Mouse (Mus musculus) hindbrain, embryonic 14.5 days (tissue): ENCODE measurements at regions not wholly inside any gene's neighbourhood (a gene's known extent, or its start where the extent isn't known, plus 50 kb on each side); places are given as distances from the start of the nearest gene placed in this dataset.
A peak's percentile ranks its signal among the peaks of the same experiment; 100 is the strongest.

ENCODE experiments used
- ATAC-seq: fragments of 200-750 bp; cut with Nextera tagmentation; 2 replicates; pipeline ENCODE4 v1.8.0; 2017; ENCODE audit warnings: moderate number of reproducible peaks, mild to moderate bottlenecking, moderate TSS enrichment, moderate library complexity; ENCODE audit not compliant: low FRiP score
- DNase-seq: peaks from one replicate; pipeline ENCODE4 v3.0.0-alpha.2; 2015; ENCODE audit warnings: low spot score
- H3K27ac ChIP-seq: fragments of 300-500 bp; sonication (generic); 2 replicates; pipeline ENCODE4 v1.5.1; 2014; ENCODE audit warnings: mild to moderate bottlenecking, moderate library complexity
- H3K27me3 ChIP-seq: fragments of 300-500 bp; sonication (generic); 2 replicates; pipeline ENCODE4 v1.6.1; 2014; ENCODE audit warnings: mild to moderate bottlenecking, low read length, mixed read lengths; ENCODE audit not compliant: control insufficient read depth, insufficient read depth
- H3K36me3 ChIP-seq: fragments of 300-500 bp; sonication (generic); replicated peaks from 2 replicates; pipeline ENCODE4 v1.6.1; 2014; ENCODE audit not compliant: control insufficient read depth, insufficient read depth
- H3K4me1 ChIP-seq: fragments of 300-500 bp; sonication (generic); replicated peaks from 2 replicates; pipeline ENCODE4 v1.6.1; 2014; ENCODE audit warnings: antibody characterized with exemption, low read length, mixed read lengths; ENCODE audit not compliant: control insufficient read depth, insufficient read depth
- H3K4me2 ChIP-seq: fragments of 300-500 bp; sonication (generic); replicated peaks from 2 replicates; pipeline ENCODE4 v1.6.1; 2014; ENCODE audit warnings: mild to moderate bottlenecking, moderate library complexity
- H3K4me3 ChIP-seq: fragments of 300-500 bp; sonication (generic); replicated peaks from 2 replicates; pipeline ENCODE4 v1.5.1; 2014; ENCODE audit warnings: mild to moderate bottlenecking, low read length
- H3K9ac ChIP-seq: fragments of 300-500 bp; sonication (generic); 2 replicates; pipeline ENCODE4 v1.6.1; 2014
- H3K9me3 ChIP-seq: fragments of 300-500 bp; sonication (generic); 2 replicates; pipeline ENCODE4 v1.6.1; 2016; ENCODE audit warnings: low read length; ENCODE audit not compliant: control insufficient read depth
- WGBS: fragments of 180-500 bp; shearing (Covaris S2); extraction: QIAGEN DNeasy Blood & Tissue Kit; methylation state at CpG from one replicate; pipeline ENCODE4 v1.1.7; 2014; 5-methylcytosine and 5-hydroxymethylcytosine counted together

DNA sequence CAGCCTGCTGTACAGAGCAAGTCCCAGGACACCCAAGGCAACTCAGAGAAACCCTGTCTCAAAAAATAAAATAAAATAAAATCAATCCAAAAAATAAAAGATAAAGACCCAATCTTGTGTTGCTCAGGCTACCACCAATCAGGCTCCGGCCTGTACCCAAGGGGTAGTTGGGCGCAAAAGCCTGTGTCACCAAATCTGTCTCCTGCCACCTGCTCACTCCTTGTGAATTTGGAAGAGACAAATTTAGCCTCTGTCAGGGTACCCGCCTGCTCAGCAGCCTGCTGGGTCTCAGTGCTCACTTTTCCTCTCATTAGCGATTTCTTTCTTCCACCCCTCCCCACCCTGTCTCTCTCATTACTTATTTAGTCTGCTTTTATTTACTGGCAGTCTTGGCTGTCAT lies 54.6 kb downstream of the Sox4 start:
- no peak for DNase-seq
- no peak for ATAC-seq
- Histone ChIP-seq H3K27me3 (no peaks in the 10 kb centered on the region), H3K4me2 (no peak overlapping the region), H3K9me3 (peaks cover 5% of the 10 kb centered on the region; the same call in 1 of the 2 replicates), H3K4me1 (no peaks in the 10 kb centered on the region), H3K27ac (no peak overlapping the region), H3K9ac (no peak overlapping the region), H3K36me3 (no peaks in the 10 kb centered on the region), H3K4me3 (no peak overlapping the region)
- WGBS, result 83% methylated on average over 4 of the region's 4 CpGs

DNA sequence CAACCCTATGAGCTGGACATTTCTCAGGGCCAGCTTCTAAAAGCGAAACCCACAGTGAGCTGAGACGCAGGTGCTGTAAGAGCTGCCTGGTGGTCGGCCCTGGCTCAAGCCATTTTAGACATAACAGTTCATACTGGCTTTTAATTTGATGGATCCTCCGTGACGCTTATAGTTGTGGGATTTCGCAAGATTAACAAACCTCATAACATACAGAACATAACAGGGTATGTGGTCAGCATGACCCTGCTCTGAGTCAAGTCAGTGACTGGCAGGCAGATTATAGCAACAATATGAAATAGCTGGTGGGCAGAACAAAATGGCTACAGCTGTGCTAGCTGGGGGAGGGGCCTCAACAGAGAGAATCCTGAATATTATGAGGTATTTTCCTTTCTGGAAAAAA lies 60.6 kb downstream of the Sox4 start:
- Histone ChIP-seq H3K27ac (no peak overlapping the region), H3K4me3 (no peak overlapping the region), H3K9me3 (peaks cover 5% of the 10 kb centered on the region; the same call in 1 of the 2 replicates), H3K4me2 (no peak overlapping the region), H3K4me1 (no peaks in the 10 kb centered on the region), H3K27me3 (no peaks in the 10 kb centered on the region), H3K9ac (no peak overlapping the region), H3K36me3 (no peaks in the 10 kb centered on the region)
- ATAC-seq, result no peak
- no peak for DNase-seq
- 82% methylated on average over 6 of the region's 6 CpGs for WGBS

DNA sequence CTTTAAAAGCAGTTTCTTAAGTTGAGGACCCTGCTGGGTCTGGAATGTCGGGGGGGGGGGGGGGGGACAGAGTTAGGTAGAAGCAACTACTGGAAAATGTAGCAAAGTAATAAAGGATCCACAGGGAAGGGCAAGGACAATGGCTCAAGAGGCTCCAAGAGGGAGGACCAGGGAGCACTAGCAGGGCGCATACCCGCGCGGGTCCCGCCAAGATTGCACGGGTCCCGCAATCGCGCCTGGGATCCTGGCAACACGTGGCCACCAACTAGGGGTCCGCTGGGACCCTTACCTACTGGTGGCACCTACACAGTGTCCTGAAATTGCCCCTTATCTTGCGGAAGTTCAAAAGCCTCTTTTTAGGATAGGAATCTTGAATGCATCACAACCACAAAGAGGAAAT lies 66.4 kb downstream of the Sox4 start:
- Histone ChIP-seq H3K4me1 (peaks cover 20% of the 10 kb centered on the region), H3K9me3 (no peaks in the 10 kb centered on the region), H3K9ac (no peak overlapping the region), H3K4me3 (no peak overlapping the region; the same call in 1 of the 2 replicates), H3K36me3 (no peaks in the 10 kb centered on the region), H3K27ac (no peak overlapping the region), H3K4me2 (peak overlapping the region; percentile 33), H3K27me3 (no peaks in the 10 kb centered on the region; the same call in 1 of the 2 replicates)
- 8% methylated on average over 13 of the region's 13 CpGs for WGBS
- no peak for DNase-seq
- ATAC-seq, result no peak

DNA sequence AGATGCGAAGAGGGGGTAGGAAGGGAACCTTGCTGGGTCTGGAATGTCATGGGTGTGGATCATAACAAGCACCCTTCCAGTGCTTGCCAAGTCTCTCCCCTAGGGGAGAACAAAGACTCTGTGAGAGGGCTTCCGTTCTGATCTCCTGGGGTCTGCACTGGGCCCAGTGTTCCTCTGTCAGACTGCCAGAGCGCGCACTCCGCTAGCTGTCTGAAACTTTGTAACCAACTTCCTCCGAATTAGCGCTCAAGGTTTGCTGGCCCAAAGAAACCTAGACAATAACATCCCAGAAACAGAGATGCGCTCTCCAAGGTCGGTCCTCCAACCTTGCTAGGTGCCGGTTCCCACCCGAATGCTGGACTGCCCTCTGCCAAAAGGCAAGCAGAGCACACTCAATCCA lies 66.8 kb downstream of the Sox4 start:
- DNase-seq, result no peak

DNA sequence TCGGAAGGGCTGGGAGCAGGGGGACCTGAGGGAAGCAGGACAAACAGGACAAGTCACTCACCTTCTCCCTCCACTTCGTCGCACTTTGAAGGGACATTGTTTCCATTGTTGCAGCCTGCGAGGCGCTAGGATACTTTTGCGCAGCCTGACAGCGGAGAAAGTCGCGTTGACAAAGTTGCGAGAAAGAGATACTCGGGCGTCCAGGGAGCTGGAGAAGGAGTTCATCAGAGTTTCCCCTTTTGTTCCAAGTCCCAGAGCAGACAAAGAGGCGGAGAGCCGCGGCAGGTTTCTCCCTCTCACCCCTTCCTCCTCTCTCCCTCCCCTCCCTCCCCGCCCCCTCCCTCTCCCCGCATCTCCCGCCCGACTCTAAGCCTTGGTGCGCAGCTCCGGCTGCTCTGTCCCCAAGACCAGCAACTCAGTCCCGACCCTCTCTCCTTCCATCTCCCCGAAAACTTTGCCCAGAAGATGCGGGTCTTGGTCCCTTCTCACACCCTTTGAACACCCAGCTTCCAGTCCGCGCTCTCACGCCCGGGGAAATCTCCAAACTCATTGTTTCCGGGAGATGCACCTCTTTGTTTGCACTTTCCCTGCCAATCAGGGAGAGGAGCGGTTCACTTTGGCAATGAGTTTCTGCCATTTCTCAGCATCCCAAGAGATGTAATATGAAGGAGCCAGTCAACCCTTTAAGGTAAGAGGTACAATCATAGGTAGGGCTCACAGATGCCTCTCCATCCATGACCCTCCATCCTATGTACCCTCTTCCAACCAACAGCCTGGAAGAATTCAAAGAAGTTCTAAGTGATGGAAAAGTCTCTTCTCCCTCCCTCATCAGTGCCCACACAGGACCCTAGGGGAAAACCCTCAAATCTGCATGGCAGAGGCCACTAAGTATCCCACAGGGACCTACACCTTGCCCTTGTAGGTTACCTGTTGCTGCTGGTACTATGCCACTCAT lies 68.2 kb downstream of the Sox4 start:
- ATAC-seq (peak; percentile 64), DNase-seq (peak; percentile 42)
- under 1% methylated on average over 27 of the region's 30 CpGs for WGBS
- Histone ChIP-seq H3K4me1 (peaks cover 35% of the 10 kb centered on the region), H3K27me3 (no peaks in the 10 kb centered on the region; the same call in 1 of the 2 replicates), H3K27ac (no peak overlapping the region), H3K36me3 (no peaks in the 10 kb centered on the region), H3K4me2 (peak overlapping the region; percentile 79), H3K9me3 (no peaks in the 10 kb centered on the region), H3K9ac (peak overlapping the region; percentile 60), H3K4me3 (peak overlapping the region; percentile 53)

More for the DNA sequence above, 66.8 kb downstream of the Sox4 start:
- Histone ChIP-seq H3K36me3 (no peaks in the 10 kb centered on the region), H3K9me3 (no peaks in the 10 kb centered on the region), H3K27ac (no peak overlapping the region), H3K4me1 (peaks cover 24% of the 10 kb centered on the region), H3K9ac (no peak overlapping the region), H3K27me3 (no peaks in the 10 kb centered on the region; the same call in 1 of the 2 replicates), H3K4me3 (no peak overlapping the region; the same call in 1 of the 2 replicates), H3K4me2 (peak overlapping the region; percentile 33)
- ATAC-seq, result no peak
- 7% methylated on average over 11 of the region's 11 CpGs for WGBS

DNA sequence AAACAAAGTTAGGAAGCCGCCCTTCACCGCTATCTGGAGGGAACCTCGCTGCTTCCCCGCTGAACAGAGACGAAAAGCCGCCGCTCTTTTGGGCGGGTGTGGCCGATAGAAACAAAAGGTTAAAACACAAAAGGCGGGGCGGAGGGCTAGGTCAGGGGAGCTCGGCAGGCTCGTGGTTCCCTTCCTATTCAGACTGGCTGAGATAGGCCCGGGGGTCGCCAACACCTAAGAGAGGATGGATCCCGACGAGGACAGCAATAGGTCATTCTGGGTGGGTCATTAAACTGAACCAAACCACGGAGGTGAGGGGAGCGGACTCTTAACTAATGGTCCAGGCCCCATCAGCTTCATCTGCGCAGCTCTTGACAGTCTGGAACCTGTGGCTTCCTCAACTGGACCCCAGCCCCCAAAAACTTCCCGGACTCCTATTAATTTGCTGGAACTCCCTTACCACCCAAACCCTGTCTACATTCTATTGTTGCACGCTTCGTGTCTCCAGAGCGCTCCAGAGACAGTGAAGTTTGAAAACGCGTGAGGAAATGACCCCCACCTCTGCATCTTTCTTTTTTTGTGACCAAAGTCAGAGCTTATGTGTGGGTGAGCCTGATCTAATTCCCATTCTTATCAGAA lies 69.2 kb downstream of the Sox4 start:
- H3K27ac ChIP-seq, result no peak overlapping the region
- H3K4me3 ChIP-seq, result peak overlapping the region; percentile 53
- H3K9me3 ChIP-seq, result no peaks in the 10 kb centered on the region
- under 1% methylated on average over 26 of the region's 26 CpGs for WGBS
- peaks cover 35% of the 10 kb centered on the region for H3K4me1 ChIP-seq
- peak overlapping the region; percentile 79 for H3K4me2 ChIP-seq
- ATAC-seq (no peak), DNase-seq (no peak)
- H3K9ac ChIP-seq, result peak overlapping the region; percentile 60
- no peaks in the 10 kb centered on the region for H3K36me3 ChIP-seq
- no peaks in the 10 kb centered on the region; the same call in 1 of the 2 replicates for H3K27me3 ChIP-seq

DNA sequence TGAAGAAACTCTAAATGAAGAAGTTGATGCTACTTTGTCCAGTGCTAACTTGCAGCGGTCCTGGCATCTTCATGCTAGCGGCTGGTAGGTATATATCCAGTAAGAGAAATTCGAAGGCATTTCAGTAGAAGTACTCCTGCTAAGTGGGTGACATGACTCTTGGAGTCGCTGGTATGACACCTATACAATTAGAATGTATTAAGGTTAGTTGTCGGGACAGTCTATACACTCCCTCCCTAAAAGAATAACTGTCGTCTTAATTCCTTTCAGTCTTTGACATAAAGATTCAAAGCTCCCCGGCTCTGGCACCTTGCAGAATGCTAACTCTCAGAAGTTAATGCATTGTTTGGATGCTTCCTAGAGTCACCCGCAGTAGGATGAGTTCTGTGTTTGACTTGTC lies 70.1 kb downstream of the Sox4 start:
- Histone ChIP-seq H3K36me3 (no peaks in the 10 kb centered on the region), H3K27ac (no peak overlapping the region), H3K9ac (peak overlapping the region; percentile 60; the same call in 1 of the 2 replicates), H3K4me3 (peak overlapping the region; percentile 53), H3K9me3 (no peaks in the 10 kb centered on the region), H3K4me2 (peak overlapping the region; percentile 79), H3K4me1 (peaks cover 41% of the 10 kb centered on the region), H3K27me3 (no peaks in the 10 kb centered on the region; the same call in 1 of the 2 replicates)
- DNase-seq (no peak), ATAC-seq (no peak)
- 28% methylated on average over 8 of the region's 8 CpGs for whole genome bisulfite sequencing

DNA sequence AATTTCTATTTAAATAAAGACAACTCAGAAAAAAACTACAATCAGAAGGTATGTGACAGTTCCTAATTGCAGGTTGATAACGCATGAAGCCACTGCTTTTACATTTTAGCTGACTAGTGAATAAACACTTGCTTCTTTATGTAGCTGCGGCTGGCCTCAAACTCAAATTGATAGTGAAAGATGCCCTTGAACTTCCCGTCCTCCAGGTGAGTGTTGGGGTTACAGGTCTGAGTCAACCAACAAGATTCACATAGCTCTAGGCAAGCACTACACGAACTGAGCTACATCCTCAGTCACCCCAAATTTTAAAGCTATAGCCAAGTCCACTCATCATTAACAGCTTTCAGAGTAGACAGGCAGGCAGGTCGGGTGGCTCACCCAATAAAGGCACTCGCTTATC lies 72.6 kb downstream of the Sox4 start:
- 0 out of 2 replicates have a peak overlapping the region, but pooled peaks have one; percentile 53 for H3K4me3 ChIP-seq

DNA sequence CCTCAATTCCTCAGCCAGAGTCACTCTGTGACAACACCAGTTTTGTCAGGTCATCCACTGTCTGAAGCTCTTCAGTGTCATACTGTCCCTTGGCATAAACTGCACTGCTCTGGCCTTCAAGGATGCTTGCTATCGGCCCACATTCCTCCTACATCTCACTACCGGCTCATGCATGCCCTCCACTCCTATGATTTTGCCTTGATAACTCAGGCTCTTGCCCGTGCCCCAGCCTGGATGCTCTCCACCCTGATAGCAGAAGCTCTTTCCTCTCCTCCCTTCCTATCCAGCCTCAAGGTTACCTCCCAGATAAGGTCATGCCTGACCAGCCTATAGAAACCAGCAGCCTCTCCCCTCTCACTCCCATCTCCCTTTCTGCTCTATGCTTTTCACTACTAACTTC lies 74.8 kb downstream of the Sox4 start:
- Histone ChIP-seq H3K4me3 (no peak overlapping the region), H3K4me2 (no peak overlapping the region), H3K4me1 (peaks cover 25% of the 10 kb centered on the region), H3K27me3 (no peaks in the 10 kb centered on the region), H3K9me3 (no peaks in the 10 kb centered on the region), H3K36me3 (no peaks in the 10 kb centered on the region), H3K9ac (no peak overlapping the region), H3K27ac (no peak overlapping the region)
- DNase-seq, result no peak
- WGBS, result 88% methylated on average over 3 of the region's 3 CpGs
- no peak for ATAC-seq

More for the DNA sequence above, 72.6 kb downstream of the Sox4 start:
- 65% methylated on average over 6 of the region's 6 CpGs for WGBS
- Histone ChIP-seq H3K9me3 (no peaks in the 10 kb centered on the region), H3K4me1 (peaks cover 40% of the 10 kb centered on the region), H3K27ac (no peak overlapping the region), H3K4me2 (peak overlapping the region; percentile 79), H3K9ac (no peak overlapping the region), H3K27me3 (no peaks in the 10 kb centered on the region), H3K36me3 (no peaks in the 10 kb centered on the region)
- no peak for ATAC-seq
- DNase-seq, result no peak
